ENCODE assay signal across 8 mouse cellular contexts in genomic region chr8:123042158-123042973, GRCm38 (mm10). TPM values are rescaled to one million over a fixed set of nuclear protein-coding genes. Genes with fewer than 3 reads are reported as not detected.
DNase-seq lines count a peak whose midpoint lies in the region; ATAC-seq and TF ChIP-seq lines count a peak whose summit lies in the region.

Gene Ankrd11, minus strand, starts transcription at chr8:123042277.

- peak within 1 kb of the TSS; percentile 76 for H3K4me2 ChIP-seq in lung, postnatal 0 days (replicated peaks; ENCODE audit: low read depth, low read length)

- ATAC-seq in frontal cortex, adult (ENCODE audit: low TSS enrichment): peak; percentile 93
- ATAC-seq in lung, postnatal 0 days: peak; percentile 96

- peak within 1 kb of the TSS; percentile 100 for H3K27ac ChIP-seq in hindbrain, embryonic 10.5 days
- H3K27ac ChIP-seq in lung, postnatal 0 days (ENCODE audit: low read length): peak within 1 kb of the TSS; percentile 100

- H3K4me3 ChIP-seq in hindbrain, embryonic 10.5 days: peak within 1 kb of the TSS; percentile 99
- H3K4me3 ChIP-seq in lung, postnatal 0 days (ENCODE audit: low read depth, low read length): peak within 1 kb of the TSS; percentile 100

- no peaks in the 10 kb centered on the region for H3K27me3 ChIP-seq in hindbrain, embryonic 10.5 days (ENCODE audit: insufficient read depth, poor library complexity, severe bottlenecking)
- H3K27me3 ChIP-seq in lung, postnatal 0 days (replicated peaks; ENCODE audit: insufficient read depth, low read length): no peaks in the 10 kb centered on the region

- DNase-seq in MN1 (ENCODE audit: low spot score): peak; percentile 100
- peak; percentile 100 for DNase-seq in cerebellum, adult 9-10 months
- peak; percentile 99 for DNase-seq in hindbrain, embryonic 10.5 days (ENCODE audit: low spot score)
- DNase-seq in layer of hippocampus, adult 9-11 months: peak; percentile 100
- peak; percentile 100 for DNase-seq in lung, postnatal 0 days (ENCODE audit: low spot score)
- peak; percentile 99 for DNase-seq in ovary, postnatal 14 days (ENCODE audit: low spot score)
- peak; percentile 100 for DNase-seq in thymus, postnatal 14 days

- TF ChIP-seq CTCF in lung, postnatal 0 days (IDR thresholded peaks at IDR 0.05): peak; percentile 52

- TF ChIP-seq EP300 in lung, postnatal 0 days (IDR thresholded peaks at IDR 0.05): no peak; the same call in 1 of the 2 replicates

- peaks cover 19% of the 10 kb centered on the region for H3K36me3 ChIP-seq in hindbrain, embryonic 10.5 days
- H3K36me3 ChIP-seq in lung, postnatal 0 days (ENCODE audit: insufficient read depth, low read length): no peaks in the 10 kb centered on the region

- no peaks in the 10 kb centered on the region for H3K9me3 ChIP-seq in hindbrain, embryonic 10.5 days
- no peaks in the 10 kb centered on the region for H3K9me3 ChIP-seq in lung, postnatal 0 days (ENCODE audit: low read length)

- H3K9ac ChIP-seq in lung, postnatal 0 days (replicated peaks; ENCODE audit: low read depth): peak within 1 kb of the TSS; percentile 94

- peaks cover 42% of the 10 kb centered on the region for H3K4me1 ChIP-seq in hindbrain, embryonic 10.5 days (replicated peaks)
- peaks cover 12% of the 10 kb centered on the region; the same call in 1 of the 2 replicates for H3K4me1 ChIP-seq in lung, postnatal 0 days (ENCODE audit: insufficient read depth, low read depth, low read length)

- under 1% methylated on average over 91 of the region's 91 CpGs for WGBS in hindbrain, embryonic 10.5 days
- 1% methylated on average over 75 of the region's 91 CpGs for WGBS in lung, postnatal 0 days

RNA-seq across cellular contexts. Expression of gene Ankrd11, which starts in this region (rescaled TPM):
- 31.4 and 34.3 TPM in 2 replicates for polyA plus RNA-seq in hindbrain, embryonic 10.5 days (2016; fragmentation: Nextera tagmentation; extraction: Ambion mirVana)
- polyA plus RNA-seq in lung, postnatal 0 days (2015; fragmentation: Nextera tagmentation; extraction: Ambion mirVana): 46.5 and 60.1 TPM in 2 replicates

Comparison
In these comparisons a context has a peak if more than half of its experiments do, and no peak if none do; other contexts are left out.
1. Peak in every context shown above with its lines: DNase-seq, ATAC-seq, H3K4me3 ChIP-seq and H3K27ac ChIP-seq.